11 mouse cellular contexts compared by ENCODE assay signal in genomic region chr9:53786561-53787407, GRCm38 (mm10). TPM values are rescaled to one million over a fixed set of nuclear protein-coding genes. Genes with fewer than 3 reads are reported as not detected.
DNase-seq lines count a peak whose midpoint lies in the region; ATAC-seq and TF ChIP-seq lines count a peak whose summit lies in the region.
"Had no signal": no experiment of that assay in that cellular context is flagged by ENCODE, and none has a peak within 500 bp of the region (broad histone marks: within the 10 kb centered on the region; RNA-seq: fewer than 3 reads in every experiment).

No protein-coding gene starts in this region.

- peak overlapping the region; percentile 35; the same call in 1 of the 2 replicates for H3K4me3 ChIP-seq in E14TG2a.4 (replicated peaks; ENCODE audit: low read length)
- H3K4me3 ChIP-seq in forebrain, embryonic 14.5 days (ENCODE audit: low read depth, low read length), result no peak overlapping the region
- H3K4me3 ChIP-seq: heart, embryonic 15.5 days; midbrain, embryonic 10.5 days had no signal

- DNase-seq in heart, adult 11 months, result peak; percentile 80
- no peak for DNase-seq in heart, postnatal 25 days (ENCODE audit: low spot score)
- DNase-seq in ovary, postnatal 14 days (ENCODE audit: low spot score), result peak; percentile 23
- DNase-seq in right cerebral cortex, postnatal 4 days, result no peak
- no peak for DNase-seq in urinary bladder, postnatal 36 days (ENCODE audit: low spot score in 2 of 2)
- DNase-seq in forebrain, embryonic 14.5 days (ENCODE audit: low spot score), result no peak
- DNase-seq: left cerebral cortex, postnatal 4 days had no signal

- TF ChIP-seq CTCF in E14TG2a.4 (conservative IDR thresholded peaks at IDR 0.05; ENCODE audit: low read length), result no peak

- 83% methylated on average over 16 of the region's 16 CpGs for WGBS in forebrain, embryonic 14.5 days

- no peaks in the 10 kb centered on the region for H3K27me3 ChIP-seq in E14TG2a.4 (ENCODE audit: insufficient read depth, low read length)
- H3K27me3 ChIP-seq in forebrain, embryonic 14.5 days (replicated peaks; ENCODE audit: control insufficient read depth, insufficient read depth, low read length), result no peaks in the 10 kb centered on the region
- H3K27me3 ChIP-seq: heart, embryonic 15.5 days had no signal

- H3K4me2 ChIP-seq in forebrain, embryonic 14.5 days (ENCODE audit: low read length), result no peak overlapping the region
- H3K4me2 ChIP-seq: heart, embryonic 15.5 days had no signal

- H3K36me3 ChIP-seq in E14TG2a.4 (ENCODE audit: insufficient read depth, low read length), result peaks cover 13% of the 10 kb centered on the region; the same call in 1 of the 2 replicates
- no peaks in the 10 kb centered on the region for H3K36me3 ChIP-seq in forebrain, embryonic 14.5 days (ENCODE audit: control insufficient read depth, insufficient read depth, low read length)
- H3K36me3 ChIP-seq: heart, embryonic 15.5 days; midbrain, embryonic 10.5 days had no signal

- no peak overlapping the region for H3K27ac ChIP-seq in forebrain, embryonic 14.5 days (ENCODE audit: low read depth, low read length)
- H3K27ac ChIP-seq: heart, embryonic 15.5 days; midbrain, embryonic 10.5 days had no signal

- H3K4me1 ChIP-seq in E14TG2a.4 (replicated peaks; ENCODE audit: low read depth, low read length), result peaks cover 19% of the 10 kb centered on the region
- H3K4me1 ChIP-seq in forebrain, embryonic 14.5 days (ENCODE audit: control insufficient read depth, insufficient read depth, low read length), result no peaks in the 10 kb centered on the region
- H3K4me1 ChIP-seq: midbrain, embryonic 10.5 days had no signal

- intact Hi-C loops in heart, postnatal 25 days (cut with DNase I), result no loop called here

- peaks cover 4% of the 10 kb centered on the region; the same call in 1 of the 2 replicates for H3K9me3 ChIP-seq in E14TG2a.4 (ENCODE audit: low read length)
- H3K9me3 ChIP-seq in forebrain, embryonic 14.5 days (replicated peaks; ENCODE audit: control insufficient read depth, low read length), result no peaks in the 10 kb centered on the region
- H3K9me3 ChIP-seq: heart, embryonic 15.5 days; midbrain, embryonic 10.5 days had no signal

- ATAC-seq in granulocyte monocyte progenitor cell, adult 5-6 weeks (replicated peaks; ENCODE audit: poor library complexity, severe bottlenecking), result peak; percentile 82
- no peak for ATAC-seq in forebrain, embryonic 14.5 days

- no peak overlapping the region for H3K9ac ChIP-seq in forebrain, embryonic 14.5 days (ENCODE audit: low read length)
- H3K9ac ChIP-seq: heart, embryonic 15.5 days had no signal

RNA-seq across cellular contexts. Expression of gene Slc35f2, which starts 15.4 kb away (rescaled TPM):
- total RNA-seq in heart, postnatal 25 days (2021), result under 1 TPM in 1 of 2 experiments, not detected in 1; 0.10 TPM
- 0.60 and 1.9 TPM in 2 replicates for total RNA-seq in granulocyte monocyte progenitor cell, adult 5-6 weeks (2014; fragmentation: Nextera tagmentation)
- 0.88 and 1.2 TPM in 2 replicates for total RNA-seq in granulocyte monocyte progenitor cell, adult 5-6 weeks (2017)
- polyA plus RNA-seq in forebrain, embryonic 14.5 days (2014; fragmentation: Nextera tagmentation; extraction: Ambion mirVana), result 7.6 and 9.5 TPM in 2 replicates

Comparison
In these comparisons a context has a peak if more than half of its experiments do, and no peak if none do; other contexts are left out.
1. DNase-seq: peak in heart, adult 11 months (single experiment) and ovary, postnatal 14 days (single experiment); none in heart, postnatal 25 days (single experiment), right cerebral cortex, postnatal 4 days (single experiment), urinary bladder, postnatal 36 days (0 of 2) and forebrain, embryonic 14.5 days (single experiment).